Mouse (Mus musculus) myocyte (in vitro differentiated cells): ENCODE measurements around the gene Gpr171.

ENCODE experiments used
- CEBPB ChIP-seq: IDR thresholded peaks from 2 replicates; pipeline ENCODE4 v1.6.1; 2011; ENCODE audit warnings: mild to moderate bottlenecking, moderate library complexity; ENCODE audit not compliant: poor library complexity, insufficient read depth, severe bottlenecking
- E2F4 ChIP-seq: IDR thresholded peaks from one replicate; pipeline ENCODE4 v1.6.1; 2011; ENCODE audit warnings: mild to moderate bottlenecking, control low read depth, moderate library complexity; ENCODE audit not compliant: insufficient read depth
- MAX ChIP-seq: IDR thresholded peaks from one replicate; pipeline ENCODE4 v1.6.1; 2011; ENCODE audit warnings: low read depth, mild to moderate bottlenecking, control low read depth
- MYOD1 ChIP-seq, 3 experiments: IDR thresholded peaks; one replicate each; pipeline ENCODE4 v1.6.1; 2011; ENCODE audit warnings: control low read depth in 2 of 3, low read depth in 2 of 3, mild to moderate bottlenecking in 2 of 3, moderate library complexity in 1 of 3; ENCODE audit not compliant: insufficient read length in 2 of 3, control insufficient read depth in 1 of 3
- MYOG ChIP-seq, 3 experiments: IDR thresholded peaks; one replicate each; pipeline ENCODE4 v1.6.1; 2011; ENCODE audit warnings: control low read depth in 2 of 3, low read depth in 2 of 3, mild to moderate bottlenecking in 2 of 3; ENCODE audit not compliant: insufficient read length in 2 of 3, control insufficient read depth in 1 of 3, insufficient read depth in 1 of 3
- POLR2A ChIP-seq: IDR thresholded peaks from one replicate; pipeline ENCODE4 v1.6.1; 2011; ENCODE audit warnings: low read depth, mild to moderate bottlenecking, control low read depth, moderate library complexity; ENCODE audit not compliant: insufficient read length
- POLR2AphosphoS2 ChIP-seq: IDR thresholded peaks from one replicate; pipeline ENCODE4 v1.6.1; 2011; ENCODE audit warnings: low read depth, control low read depth; ENCODE audit not compliant: insufficient read length
- TCF12 ChIP-seq: IDR thresholded peaks from one replicate; pipeline ENCODE4 v1.6.1; 2011; ENCODE audit warnings: mild to moderate bottlenecking, control low read depth; ENCODE audit not compliant: poor library complexity, insufficient read depth, severe bottlenecking
- USF1 ChIP-seq: IDR thresholded peaks from one replicate; pipeline ENCODE4 v1.6.1; 2011; ENCODE audit warnings: low read depth, mild to moderate bottlenecking, control low read depth, moderate library complexity

DNA sequence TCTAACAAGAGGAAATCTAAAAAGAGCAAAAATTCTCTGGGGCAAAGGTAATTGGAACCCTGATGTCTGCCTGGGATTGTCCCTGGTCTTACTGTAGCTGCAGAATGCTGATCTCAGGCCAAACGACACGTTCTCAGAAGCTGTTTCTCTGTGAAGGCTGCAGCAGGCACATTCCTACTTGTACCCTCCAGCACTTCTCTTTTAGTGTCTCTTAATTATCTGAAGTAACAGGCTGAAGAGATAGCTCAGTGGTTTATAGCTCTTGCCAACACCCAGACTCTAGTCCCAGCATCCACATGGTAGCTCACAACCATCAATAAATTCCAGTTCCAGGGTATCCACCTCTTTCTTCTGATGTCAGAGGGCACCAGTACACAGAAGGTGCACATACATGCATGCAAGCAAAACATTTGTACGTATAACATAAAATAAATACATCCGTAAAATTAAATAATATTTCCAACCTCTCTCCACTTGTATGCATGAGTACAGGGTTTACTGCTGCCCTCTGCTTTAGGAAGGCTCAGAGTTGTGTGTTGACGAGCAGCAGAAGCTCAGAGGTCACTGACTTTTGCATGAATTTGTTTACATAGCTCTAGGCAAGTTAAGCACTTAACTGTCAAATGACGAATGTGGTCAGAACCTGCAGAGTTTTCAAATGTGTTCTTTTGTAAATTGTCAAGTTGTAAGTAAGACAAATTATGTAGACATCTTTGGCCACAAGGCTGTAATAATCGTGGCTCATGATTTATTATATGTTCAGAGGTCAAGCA, 24.3 kb upstream of the Gpr171 start:
- TF ChIP-seq POLR2A: no peak
- TF ChIP-seq E2F4: no peak
- no peak for TF ChIP-seq CEBPB
- TF ChIP-seq MYOD1 (IDR thresholded peaks at IDR 0.05; ENCODE audit: control insufficient read depth in 1 of 3, insufficient read length in 2 of 3, low read depth in 2 of 3): no peak
- no peak for TF ChIP-seq USF1
- no peak for TF ChIP-seq MYOG (IDR thresholded peaks at IDR 0.05; ENCODE audit: control insufficient read depth in 1 of 3, insufficient read depth in 1 of 3, insufficient read length in 2 of 3, low read depth in 2 of 3)
- no peak for TF ChIP-seq MAX
- TF ChIP-seq TCF12: no peak
- no peak for TF ChIP-seq POLR2AphosphoS2
